Mouse (Mus musculus): ENCODE data around the gene Uprt.

DNA sequence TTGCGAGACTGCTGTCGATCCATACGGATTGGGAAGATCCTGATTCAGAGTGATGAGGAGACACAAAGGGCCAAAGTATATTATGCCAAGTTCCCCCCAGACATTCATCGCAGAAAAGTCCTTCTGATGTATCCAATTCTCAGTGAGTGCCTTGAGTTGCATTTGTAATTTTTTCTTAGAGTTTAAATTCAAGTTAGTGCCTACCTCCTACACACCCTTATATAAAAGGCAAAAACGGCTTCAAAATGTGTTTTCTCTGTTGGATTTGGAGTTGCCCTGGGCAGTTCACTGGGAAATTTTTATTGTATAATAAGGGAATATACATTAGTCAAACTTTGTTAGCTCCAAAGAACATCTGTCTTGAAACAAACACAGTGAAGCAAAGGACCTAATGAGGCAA, 19.1 kb downstream of the Uprt start:
- TF ChIP-seq CTCF (IDR thresholded peaks at IDR 0.05; ENCODE audit: insufficient read depth, low read length) (no peak), POLR2A (IDR thresholded peaks at IDR 0.05; ENCODE audit: borderline replicate concordance, extremely low read depth, low read depth, low read length) (no peak)

All from lung, adult 2 months (tissue).